Mouse (Mus musculus) adrenal gland, postnatal 14 days (tissue): ENCODE measurements at regions not wholly inside any gene's neighbourhood (a gene's known extent, or its start where the extent isn't known, plus 50 kb on each side); places are given as distances from the start of the nearest gene placed in this dataset.
A peak's percentile ranks its signal among the peaks of the same experiment; 100 is the strongest.

Experiments used
- DNase-seq: peaks from one replicate; pipeline ENCODE4 v3.0.0; 2021; ENCODE audit warnings: mixed read lengths

DNA sequence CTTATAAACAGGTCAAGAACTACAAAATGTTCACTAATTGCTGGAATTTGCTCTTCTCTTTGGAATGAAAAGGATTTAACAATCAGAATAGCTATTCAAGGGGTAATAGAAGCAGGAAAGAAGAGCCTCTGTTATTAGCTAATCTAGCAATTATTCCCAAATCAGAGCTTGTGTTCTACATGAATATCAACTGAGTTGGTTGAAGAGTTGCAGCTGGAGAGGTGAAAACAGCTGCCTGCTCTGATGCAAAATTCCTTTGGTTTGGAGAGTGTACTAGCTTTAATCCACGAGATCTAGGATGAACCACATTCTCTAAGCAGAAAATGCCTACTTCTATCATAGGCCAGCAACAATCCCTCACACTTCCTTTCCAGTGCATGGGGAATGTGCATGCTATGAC lies 674.8 kb downstream of the Gsdmc2 start:
- no peak for DNase-seq

DNA sequence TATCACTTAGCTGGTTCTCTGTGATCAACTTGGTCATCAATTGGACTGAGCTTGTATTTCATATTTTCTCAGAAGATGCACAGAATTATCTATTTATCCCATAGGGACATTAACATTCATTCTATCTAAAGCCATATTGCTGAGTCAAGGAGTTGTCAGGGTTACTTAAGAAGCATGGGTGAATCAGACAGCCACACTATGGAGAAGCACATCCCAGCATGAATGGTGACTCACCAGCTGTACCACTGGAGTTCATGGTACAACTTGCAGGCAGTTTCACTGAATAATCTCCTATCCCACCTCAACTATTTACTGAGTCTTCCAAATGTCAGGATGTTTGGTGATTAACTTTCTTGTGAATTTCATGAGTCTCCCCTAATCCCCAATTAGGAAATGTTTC lies 678.6 kb downstream of the Gsdmc2 start:
- DNase-seq: no peak

DNA sequence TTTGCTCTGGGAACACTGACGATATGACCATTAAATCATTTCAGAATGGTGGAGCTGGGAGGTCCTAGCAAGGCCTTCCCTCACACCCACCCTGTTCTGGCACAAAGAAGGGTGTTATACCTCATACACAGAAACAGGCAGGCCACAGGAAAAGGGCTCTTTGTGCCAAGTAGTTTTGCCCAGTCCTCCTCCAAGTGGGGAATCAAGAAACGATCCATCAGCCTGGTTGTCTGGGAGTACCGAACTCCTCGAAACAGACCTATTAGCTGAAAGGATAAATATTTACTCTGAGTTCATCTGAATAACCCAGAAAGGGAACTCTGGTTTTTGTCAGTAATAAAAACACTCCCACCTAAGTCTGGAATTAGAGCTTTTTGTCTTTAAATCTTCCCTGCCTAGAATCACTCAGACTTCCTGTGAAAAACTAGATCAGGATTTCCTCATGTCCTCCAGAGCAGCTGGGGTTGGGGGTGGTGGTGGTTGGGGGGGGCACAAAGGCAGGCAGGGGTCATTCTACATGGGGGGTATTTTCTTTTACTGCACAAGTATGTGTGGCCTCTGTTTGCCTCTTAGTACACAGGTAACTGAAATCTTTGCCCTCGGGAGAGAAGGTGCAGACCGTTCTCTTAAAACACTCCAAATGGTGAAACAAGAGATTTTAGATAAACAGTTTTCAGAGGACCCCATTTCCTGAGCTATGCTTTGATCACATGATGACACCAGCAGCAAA lies 681.3 kb downstream of the Gsdmc2 start:
- no peak for DNase-seq

DNA sequence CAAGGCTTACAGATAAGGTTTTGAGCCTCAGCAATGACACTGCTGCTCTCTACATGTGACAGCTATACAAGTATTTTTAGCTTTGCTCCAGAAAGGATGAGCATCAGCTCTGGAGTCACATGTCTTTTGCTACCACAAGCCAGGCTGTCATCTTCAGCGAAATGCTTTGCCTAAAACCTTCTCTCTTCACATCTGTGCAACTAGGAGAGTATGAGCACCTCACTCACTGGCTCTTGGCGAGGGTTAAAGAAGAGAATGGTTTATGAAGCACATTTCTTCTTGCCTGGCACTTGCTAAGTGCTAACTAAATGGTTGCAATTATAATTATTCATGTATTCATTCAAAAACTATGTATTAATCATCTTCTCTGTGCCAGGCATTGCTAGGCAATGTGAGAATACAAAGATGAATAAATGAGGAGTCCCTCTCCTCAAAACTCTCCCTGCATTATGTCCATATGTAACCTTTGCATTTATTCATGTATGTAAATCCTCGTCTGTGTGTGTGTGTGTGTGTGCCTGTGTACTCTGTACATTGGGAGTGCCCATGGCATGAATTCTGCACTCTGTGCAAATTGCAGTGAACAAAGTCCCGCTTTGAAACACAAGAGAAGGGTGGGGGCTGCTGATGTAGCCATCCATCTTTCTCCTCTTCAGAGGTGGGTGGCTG lies 682.0 kb downstream of the Gsdmc2 start:
- DNase-seq: peak; percentile 8

DNA sequence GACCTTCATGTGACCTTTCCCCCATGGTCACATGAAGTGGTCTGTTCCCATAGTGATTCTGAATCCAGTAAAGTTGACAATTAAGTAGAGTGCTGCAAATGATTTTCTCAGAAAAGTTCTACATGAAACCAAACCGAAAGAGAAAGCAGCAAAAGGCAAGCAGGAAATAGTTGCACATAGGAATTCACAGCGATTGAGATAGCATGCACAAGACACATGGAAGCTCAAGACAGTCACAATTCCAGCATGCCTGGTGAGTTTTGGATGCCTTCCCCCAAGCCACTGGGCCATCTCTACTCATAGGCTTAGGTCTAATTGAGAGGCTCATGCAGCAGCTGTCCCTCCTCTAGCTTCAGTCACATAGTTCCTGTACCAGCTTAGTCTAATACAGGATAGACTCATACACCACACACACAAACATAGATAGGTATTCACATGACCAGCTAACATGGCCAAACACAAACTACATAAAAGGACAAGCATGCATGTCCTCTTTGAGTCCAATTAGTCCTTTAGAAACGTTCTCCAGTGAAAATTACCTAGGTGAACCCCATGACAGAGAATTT lies 721.8 kb downstream of the Gsdmc2 start:
- DNase-seq: no peak

DNA sequence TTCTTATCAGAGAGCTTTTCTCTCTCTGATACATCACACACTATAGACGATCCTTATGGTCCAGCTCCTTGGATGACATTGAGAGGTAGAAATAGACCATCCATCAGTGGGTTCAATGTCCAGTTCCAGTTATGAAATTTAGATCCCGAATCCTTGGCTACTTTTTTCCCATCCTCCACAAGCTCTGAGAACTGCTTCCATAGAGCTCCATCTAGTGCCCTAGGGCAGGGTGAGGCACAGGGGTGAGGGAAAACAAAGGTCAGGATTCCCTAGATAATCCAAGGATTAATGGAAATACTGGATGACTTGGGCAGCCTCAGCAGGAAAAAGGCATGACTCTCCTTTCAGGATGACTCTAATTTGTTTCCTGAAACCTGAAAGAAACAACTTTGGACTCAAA lies 732.1 kb downstream of the Gsdmc2 start:
- DNase-seq: peak; percentile 65

DNA sequence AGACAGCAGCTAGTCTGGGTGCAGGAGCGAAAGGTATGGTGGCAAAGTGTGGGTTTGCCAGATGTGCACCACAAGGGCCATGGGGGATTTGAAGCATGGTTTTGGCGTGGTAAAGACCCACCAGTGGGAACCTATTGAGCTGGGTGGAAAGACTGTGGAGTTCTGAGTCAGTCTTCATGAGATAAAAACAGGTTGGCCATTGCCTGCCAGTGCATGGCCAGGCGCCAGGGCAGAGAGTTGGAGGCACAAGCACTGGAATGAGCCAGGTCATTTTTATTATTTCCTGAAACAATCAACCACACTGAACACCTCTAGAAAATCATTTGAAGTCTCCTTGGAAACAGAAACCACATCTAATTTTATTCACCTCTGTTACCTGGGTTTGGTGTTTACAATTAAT lies 744.9 kb downstream of the Gsdmc2 start:
- DNase-seq: no peak

DNA sequence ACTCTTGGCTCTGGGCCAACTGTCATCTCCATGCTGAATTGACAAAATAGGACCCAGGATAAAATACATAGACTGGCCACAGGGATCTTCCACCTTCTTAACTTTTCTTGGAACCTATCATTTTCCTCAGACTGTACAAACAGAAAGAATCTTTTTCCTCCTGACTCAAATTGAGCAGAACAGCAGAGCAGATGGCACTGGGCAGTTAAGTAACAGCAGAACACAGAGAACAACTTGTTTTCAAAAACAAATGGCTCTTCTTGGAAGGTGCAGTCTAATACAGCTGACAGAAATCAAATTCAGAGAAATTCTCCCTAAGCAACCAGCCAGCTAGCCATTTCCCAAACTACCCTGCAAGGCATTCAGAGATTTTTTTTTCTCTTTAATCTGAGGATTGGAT lies 763.0 kb downstream of the Gsdmc2 start:
- DNase-seq: no peak

DNA sequence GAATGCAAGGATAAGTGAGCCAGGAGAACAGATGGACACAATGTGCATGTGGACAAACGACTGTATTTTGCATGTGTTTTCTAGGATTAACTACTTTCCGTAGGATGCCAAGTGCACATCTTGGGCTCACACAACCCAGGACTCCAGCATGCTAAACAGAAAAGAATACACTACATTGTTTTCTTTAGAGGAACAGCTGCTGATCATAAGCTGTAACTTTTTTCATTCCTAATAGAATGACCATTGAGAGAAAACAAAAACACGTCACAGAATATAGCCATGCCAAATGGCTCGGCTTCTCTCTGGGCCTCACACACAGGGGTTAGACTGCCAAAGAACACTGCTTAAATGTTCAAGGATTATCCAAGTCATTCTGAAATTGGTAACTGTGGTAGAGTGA lies 765.2 kb downstream of the Gsdmc2 start:
- peak; percentile 6 for DNase-seq

DNA sequence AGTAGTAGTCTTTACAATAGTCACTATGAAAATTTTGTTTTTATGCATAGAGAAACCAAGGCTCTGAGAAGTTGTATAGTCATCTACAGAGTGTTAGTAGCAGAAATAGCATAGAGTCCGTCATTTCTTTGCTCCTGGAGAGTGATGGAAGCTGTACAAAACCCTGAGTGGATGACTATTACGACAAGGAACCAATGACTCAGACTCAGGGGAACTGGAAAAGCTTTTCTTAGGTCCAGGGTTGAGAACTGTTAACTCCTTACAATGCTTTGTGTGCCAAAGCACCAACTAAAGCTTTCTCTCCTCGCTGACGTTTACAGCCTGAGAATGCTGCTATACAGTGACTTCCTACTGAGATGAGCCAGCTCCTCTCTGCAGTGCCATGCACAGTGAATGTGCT lies 773.1 kb downstream of the Gsdmc2 start:
- no peak for DNase-seq

DNA sequence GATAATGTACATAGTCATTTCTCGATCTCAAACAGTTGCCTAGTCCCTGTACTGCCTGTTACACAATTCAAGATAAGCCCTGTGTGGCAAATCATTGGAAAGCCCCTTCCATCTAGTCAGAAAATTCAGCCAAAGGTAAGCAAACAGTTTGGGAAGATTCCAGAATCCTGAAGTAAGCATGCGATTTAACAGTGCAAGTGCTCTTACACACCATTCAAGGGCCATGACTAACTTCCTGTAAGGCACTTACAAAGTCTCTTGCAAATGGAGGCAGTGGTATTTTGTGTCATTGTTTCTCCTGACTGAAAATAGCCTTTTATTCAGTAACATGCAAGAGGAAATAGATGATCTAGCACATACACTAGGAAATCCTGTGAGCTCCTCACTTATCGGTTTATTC lies 777.9 kb downstream of the Gsdmc2 start:
- DNase-seq: no peak

DNA sequence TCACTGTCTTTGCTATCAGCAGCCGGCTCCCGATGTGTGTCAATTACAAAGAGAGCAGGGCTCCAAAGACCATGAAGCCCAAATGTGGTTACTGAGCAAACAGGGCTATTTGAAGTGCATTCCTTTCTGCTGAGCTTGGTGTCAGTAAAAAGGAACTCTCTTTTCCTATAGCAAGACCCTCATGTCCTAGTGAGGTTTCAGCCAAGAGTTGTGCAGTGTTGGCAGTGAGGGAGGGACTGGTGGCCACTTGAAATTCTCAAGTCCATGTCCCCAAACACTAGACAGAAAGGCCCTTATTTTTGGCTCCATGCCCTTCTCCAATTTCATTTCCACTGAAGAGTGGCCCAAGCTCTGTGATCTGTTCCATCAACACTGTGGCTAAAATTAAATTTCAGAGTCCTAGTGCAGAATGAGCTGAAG lies 778.9 kb downstream of the Gsdmc2 start:
- no peak for DNase-seq

DNA sequence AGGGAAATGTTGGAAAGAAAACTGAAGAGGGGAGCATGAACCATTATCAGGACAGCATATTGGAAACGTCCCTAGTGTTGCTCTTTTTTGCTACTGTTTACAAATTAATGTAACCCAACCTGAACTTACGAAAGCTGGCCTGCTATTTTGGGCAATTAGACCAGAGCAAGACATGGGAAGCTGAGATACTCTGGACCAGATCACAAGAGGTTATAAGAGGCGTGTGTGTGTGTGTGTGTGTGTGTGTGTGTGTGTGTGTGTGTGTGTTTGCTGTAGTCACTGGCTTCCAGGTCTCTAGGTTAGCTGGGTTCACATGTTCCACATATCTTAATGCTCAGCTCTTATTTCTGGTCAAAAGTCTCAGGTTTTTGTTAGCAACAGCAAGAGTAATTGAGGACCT lies 783.1 kb downstream of the Gsdmc2 start:
- no peak for DNase-seq

DNA sequence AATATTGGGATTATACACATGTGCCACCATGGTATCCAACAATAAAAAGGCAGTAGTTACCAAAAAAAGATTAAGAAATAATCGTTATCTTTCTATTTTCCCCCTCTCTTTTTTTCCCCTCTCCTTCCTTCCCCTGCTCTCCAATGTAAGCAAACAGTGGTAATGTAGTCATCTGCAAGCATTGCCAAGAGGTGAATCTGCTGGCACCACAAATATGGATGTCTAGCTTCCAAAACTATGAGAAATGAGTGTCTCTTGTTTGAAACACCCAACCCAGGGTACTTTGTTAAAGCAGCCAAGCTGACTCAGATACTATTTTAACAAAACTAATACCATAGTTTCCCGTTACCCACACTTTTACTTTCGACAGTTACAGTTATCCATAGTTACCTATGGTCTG lies 784.2 kb downstream of the Gsdmc2 start:
- no peak for DNase-seq

DNA sequence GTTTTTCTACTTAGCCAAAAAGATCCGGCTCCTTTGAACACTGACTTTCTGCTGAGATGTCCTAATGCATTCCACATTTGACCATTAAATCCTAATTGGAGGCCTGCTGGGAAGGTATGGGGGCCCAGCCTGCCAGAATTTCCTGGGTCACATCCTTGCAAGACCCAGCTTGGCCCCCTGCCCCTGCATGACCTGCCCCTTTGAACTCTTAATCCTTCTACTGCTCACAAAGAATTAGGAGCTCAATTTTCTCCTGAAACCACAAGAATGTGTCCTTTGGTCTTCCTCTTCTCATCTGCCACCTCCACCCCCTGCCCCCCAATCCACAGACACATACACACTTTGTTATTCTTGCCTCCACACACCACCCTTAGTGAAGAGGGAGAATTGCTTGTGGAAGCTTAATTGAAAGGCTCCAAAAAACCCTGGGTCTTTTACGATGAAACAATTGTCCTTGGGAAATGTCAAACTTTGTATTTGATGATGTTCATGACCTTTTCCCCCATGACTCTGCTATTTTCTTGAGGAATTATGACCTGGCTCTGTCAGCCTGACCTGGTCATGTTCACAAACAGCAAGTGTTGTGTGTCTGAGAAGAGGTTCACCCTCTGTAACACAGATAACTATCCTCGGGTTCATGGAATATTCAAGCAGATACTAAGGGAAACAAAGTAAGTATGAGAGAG lies 792.3 kb downstream of the Gsdmc2 start:
- DNase-seq: peak; percentile 23

DNA sequence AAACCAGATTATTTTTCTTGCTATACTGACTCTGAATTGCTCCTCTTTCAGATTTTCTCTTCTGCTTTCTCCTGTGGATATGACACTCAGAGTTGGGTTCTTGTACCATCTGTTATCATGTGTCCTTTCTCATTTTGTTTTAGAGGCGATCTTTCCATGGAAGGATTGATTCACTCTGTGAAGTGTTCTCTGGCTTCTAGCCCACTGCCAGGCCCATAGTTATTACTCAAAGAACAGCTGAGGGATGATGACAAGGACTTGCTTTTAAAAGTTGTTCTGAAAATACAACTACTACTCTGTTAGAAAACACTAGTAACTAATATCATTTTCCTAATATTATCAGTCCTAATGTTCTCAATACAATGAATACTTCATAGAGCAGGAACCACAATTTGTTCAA lies 794.9 kb downstream of the Gsdmc2 start:
- peak; percentile 55 for DNase-seq

DNA sequence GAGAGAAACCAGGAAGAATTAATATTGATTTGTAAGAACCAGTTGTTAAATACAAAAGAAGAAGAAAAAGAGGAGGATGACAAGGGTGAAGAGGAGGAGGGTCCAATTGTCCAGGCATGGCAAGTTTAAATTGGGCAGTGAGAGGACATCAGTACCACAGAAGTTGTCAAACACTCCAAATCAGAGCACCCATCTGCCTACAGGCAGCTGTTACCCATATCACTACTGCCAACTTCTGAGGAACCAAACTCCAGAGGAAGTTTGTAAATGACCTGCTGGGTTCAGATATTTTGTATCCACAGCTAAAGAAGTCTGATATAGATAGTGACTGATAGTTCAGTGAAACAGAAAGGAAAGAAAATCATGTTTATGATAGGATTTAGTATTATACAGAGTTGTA lies 802.6 kb downstream of the Gsdmc2 start:
- DNase-seq: no peak

DNA sequence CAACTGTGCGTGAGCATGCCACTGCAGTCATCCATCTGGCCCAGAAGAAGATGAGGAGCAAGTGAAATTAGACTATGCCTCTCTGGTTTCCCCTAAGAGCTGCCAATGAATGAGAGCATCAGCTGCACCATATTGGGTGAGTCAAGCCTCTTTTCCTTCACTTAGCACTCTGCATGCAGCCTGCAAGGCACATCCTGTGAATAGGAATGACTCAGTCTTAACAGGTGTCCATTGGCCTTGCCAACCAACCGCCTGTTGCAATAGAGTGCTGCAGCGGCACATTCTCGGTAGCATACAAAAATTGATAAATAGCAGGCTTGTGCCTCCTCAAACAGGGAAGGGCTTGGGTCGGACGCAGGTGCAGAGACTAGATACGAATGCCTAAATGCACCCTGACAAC lies 808.7 kb downstream of the Gsdmc2 start:
- DNase-seq: no peak

DNA sequence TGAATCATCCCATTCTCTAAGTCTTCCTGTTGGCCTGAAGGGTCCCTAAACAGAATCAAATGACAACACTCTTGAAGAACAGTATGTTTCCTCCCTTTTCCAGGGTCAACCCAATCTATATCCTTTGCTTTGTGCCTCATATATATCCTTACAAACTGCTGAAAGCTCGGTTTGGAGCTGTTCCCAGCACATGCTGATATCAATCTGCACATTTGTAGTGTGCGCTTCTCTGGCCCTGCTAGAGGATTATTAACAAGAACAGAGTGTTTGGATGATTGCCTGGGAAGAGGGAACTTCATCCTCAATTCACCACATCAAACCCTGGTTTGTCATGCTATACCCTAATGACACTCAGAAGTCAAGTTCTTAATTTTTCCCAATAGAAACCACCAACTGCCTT lies 824.2 kb downstream of the Gsdmc2 start:
- no peak for DNase-seq

DNA sequence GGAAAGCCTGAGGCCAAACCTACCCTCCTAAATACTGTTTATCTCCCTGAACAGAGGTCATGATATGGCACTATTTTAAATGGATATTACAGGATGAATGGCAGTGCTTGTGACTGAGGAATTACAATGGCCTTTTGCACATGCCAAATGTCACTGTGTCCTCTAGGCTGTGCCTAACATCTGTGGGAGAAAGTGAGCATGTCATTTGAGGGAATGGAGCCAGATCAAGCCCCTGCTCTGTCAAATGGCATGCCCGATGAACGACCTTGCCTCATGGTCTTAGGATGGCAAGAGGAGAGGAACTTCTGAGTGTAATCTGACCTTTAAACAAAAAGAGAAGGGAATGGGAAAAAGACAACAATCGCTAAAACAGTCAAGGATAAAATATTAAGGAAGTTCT lies 827.0 kb downstream of the Gsdmc2 start:
- peak; percentile 49 for DNase-seq

DNA sequence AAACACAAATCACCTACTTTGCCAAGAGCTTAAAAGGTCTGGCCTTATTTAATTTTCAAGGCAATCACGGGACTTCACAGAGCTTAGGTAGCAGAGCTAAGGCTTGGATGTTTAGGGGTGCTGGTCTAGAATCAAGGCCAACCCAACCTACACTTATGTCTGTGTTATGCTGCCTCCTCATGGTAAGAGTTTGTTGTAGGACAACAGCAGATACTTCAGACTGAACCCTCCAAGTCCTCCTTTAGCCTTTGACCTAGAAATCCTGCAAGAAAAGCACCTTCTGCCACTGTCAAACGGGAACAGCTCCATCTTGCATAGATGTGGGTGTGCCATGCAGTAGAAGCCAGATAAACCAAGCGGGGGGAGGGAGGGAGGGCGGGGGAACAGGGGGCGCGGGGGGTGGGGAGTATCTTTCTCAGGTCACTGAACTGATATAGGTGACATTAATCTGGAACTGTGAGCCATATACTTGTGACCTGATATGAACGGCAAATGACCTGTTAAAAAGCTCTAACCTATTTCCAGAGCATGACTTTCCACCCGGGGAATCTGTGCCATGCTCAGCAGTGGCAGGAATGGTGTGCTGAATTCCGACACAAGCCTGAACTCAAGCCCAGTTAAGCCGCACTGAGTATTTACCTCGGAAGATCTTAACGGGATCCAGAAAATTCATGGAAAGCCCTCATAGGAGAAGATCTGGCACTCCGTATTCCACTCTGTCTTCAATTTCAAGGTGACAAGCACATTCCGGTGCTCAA lies 838.3 kb downstream of the Gsdmc2 start:
- DNase-seq: peak; percentile 44

DNA sequence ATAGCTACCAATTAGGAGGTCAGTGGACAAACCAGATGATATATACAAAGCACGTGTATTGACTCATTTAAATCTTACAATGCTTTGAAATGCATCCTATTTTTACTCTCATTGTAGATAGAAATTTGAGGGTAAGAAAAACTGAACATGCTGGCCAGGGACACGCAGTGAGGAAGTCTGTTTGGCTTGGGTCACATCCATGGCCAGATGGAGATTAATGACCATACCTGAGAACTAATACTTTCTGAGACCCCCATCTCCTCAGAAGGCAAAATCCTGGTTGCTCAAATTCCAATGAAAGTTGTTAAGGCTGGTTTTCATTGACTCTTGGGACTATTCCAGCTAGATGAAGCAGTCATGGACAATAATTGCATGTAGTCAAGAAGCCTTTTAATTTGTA lies 850.3 kb downstream of the Gsdmc2 start:
- DNase-seq: no peak

DNA sequence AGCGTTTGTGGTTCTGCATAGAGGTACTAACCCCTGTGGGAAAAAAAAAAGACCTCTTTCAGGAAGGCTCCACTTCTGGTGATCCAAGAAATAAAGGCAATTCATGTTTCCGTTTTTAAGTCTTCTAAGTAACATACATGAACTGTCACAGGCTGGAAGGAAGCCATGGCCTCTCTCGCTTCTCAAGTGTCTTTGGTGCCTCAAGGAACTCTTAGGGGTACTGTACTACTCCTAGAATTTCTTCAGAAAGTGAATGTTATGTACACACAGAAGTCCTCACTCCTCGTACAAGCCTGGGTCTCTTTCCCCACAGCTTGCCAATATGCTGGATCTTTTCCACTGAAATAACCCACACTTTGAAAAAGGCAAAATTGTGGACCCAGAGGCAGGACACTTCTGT lies 858.1 kb downstream of the Gsdmc2 start:
- DNase-seq: no peak
